Mouse (Mus musculus) lung, adult 10 weeks (tissue): Measurements from ENCODE around the gene Cog6. TPM values are rescaled to one million over a fixed set of nuclear protein-coding genes. Genes with fewer than 3 reads are reported as not detected.

ENCODE experiments used
- polyA plus RNA-seq: library from polyadenylated mRNA; stranded (reverse); fragments of 350-450 nt; fragmentation: Illumina TruSeq; extraction: RNeasy Lipid Tissue Mini Kit (QIAGEN cat#74804); gene quantifications from one replicate; pipeline ENCODE4 v1.2.3, GENCODE M21; 2014; ENCODE audit warnings: low read depth, low replicate concordance; ENCODE audit not compliant: insufficient read depth

The Cog6 gene
- polyA plus RNA-seq, result 15.6 TPM

DNA sequence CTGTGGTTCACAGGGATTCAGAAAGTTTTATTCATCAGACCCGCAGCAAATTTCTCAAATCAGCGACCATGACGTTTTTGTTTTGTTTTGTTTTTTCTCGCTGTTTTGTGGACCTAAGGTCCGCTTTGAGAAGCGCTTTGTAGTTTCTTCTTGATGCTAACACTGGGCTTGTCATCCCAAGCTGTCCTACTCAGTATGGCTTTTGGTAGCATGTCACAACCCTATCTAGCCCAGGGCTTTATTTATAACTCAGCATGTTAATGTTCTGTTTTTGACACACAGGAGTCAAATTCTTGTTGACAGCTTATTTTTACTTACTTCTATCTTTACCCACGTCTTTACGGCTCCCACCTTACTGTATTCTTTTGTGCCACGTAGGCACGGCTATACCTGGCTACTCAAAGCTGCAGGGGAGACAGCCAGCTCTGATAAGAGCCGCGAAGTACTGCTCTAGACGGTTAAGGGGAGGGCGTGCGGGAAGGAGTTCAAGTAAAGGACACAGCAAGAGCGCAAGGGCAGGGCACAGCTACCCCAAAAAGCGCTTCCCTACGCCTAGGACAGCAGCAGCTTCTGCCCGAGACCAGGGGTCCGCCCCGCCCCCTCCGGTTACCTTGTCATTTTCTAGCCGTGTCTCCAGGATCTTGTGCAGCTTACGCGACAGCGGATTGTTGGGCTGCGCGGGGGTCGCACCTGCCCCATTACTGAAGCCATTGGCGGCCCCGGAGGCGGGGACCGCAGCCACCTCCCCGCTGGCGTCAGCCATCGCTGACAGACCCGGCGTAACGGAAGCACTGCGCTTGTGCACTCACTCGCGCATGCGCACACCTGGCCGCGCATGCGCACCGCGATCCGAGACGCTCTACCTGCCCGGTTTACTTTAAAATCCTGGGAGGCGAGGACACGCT, at the start of gene Cog6:
Cog6 (minus strand) TSS at position 802 of the 905 bp plus-strand sequence.

DNA sequence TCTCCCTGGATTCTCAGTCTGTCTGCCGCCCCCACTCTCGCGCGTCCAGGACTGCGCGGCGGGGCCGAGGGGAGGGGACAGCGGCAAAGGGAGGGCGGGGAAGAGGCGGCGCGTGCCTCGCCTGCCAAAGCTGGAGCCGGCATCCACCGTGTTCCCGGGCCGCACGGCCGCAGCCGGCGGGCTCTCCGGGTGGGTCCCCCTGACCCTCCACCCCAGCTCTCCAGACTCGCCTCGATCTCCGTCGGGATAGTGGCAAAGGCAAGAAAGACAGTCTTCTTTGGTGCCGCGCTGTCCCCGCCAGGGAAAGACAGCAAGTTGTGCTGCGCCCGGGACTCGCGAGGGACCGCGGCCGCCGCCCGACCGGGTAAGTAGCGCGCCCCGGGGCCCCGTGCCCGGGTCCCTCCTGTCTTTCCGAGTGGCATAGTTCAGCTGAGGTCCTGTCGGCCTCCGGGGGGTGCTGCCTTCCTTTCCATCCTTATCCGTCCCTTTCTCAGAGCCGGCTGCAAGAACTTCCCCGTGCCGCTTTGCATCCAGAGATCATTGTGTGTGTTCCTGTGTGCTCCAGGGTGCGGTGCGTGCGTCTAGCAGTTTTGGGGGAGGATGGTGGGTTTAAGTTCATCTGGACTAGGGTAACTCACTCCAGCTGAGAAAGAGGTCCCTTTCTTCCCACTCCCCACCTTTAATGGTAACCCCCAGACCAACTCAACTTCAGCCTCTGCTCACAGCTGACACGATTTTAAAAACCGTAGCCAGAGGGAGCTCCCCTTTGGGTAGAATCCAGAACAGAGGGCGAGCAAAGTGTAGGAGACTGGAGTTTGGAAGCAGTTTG, 24.6 kb upstream of the Cog6 start, which contains the start of gene Lhfp:
Lhfp (plus strand) TSS at position 118 of the 829 bp plus-strand sequence.

Other genes starting within 250 kb of the Cog6 start
- 137 TPM for gene Lhfp, start 24.3 kb upstream of the Cog6 start, polyA plus RNA-seq